Mouse (Mus musculus) ES-Bruce4 (cell line): ENCODE data around the gene March7.

Experiments used
- CTCF ChIP-seq: IDR thresholded peaks from one replicate; pipeline ENCODE4 v1.8.1; 2011; ENCODE audit warnings: low read depth, low read length
- EP300 ChIP-seq: IDR thresholded peaks from 2 replicates; pipeline ENCODE4 v1.6.1; 2011; ENCODE audit warnings: low read depth, low read length; ENCODE audit not compliant: insufficient read depth
- POLR2A ChIP-seq: IDR thresholded peaks from one replicate; pipeline ENCODE4 v1.8.1; 2011; ENCODE audit warnings: low read length; ENCODE audit not compliant: insufficient read depth

DNA sequence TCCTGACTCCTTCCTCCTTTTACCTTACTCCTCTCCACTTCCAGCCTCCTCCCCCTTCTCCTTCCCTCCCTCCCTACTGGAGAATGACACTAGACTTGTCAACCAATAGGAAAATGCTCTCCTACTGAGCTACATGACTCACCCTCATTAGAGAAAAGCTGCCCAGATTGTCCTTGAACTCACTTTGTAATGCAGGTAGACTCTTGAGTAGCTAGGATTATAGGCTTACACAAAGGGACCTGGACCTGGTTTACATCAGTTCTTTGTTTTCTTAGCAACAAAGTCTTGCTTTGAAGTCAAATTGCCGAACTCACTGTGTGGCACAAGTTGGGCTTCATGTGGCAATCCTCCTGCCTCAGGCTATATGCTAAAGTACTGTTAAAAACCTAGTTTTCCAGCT is 12.8 kb upstream of the March7 start:
- TF ChIP-seq POLR2A (no peak), CTCF (no peak), EP300 (no peak)
